Mouse (Mus musculus) natural killer cell, adult 2 months (primary cell): ENCODE measurements around the gene Olfr446.

Experiments used
- DNase-seq, 2 experiments: peaks; one replicate each; pipeline ENCODE4 v3.0.0; 2022; ENCODE audit warnings: low spot score in 2 of 2

The Olfr446 gene

GRCm38 (mm10) chr6:42921077-42921476 is at the start of gene Olfr446:
TSS of gene Olfr446 (plus strand) at chr6:42921377.
- no peak for DNase-seq

- DNase-seq, result no peak
Measured at GRCm38 (mm10) chr6:42876323-42876722, 44.9 kb upstream of the Olfr446 start.

GRCm38 (mm10) chr6:42890141-42890540 is 31.0 kb upstream of the Olfr446 start, which contains the start of gene Olfr448:
TSS of gene Olfr448 (plus strand) at chr6:42890441.
- DNase-seq, result no peak

GRCm38 (mm10) chr6:42900345-42900744 is 20.8 kb upstream of the Olfr446 start:
- no peak for DNase-seq

- no peak for DNase-seq
Measured at GRCm38 (mm10) chr6:42908578-42908977, 12.6 kb upstream of the Olfr446 start, which contains the start of gene Olfr447. TSS of gene Olfr447 (plus strand) at chr6:42908878.

- DNase-seq, result no peak
Measured at GRCm38 (mm10) chr6:42948767-42949166, 27.6 kb downstream of the Olfr446 start, which contains the start of gene Olfr444. TSS of gene Olfr444 (plus strand) at chr6:42949067.

- DNase-seq, result no peak
Measured at GRCm38 (mm10) chr6:42980377-42980776, 59.2 kb downstream of the Olfr446 start.
